Mouse (Mus musculus) brain, embryonic 14.5 days (tissue): ENCODE results near the gene Pdhb. TPM values are rescaled to one million over a fixed set of nuclear protein-coding genes. Genes with fewer than 3 reads are reported as not detected.

Experiments used
- DNase-seq: peaks from one replicate; pipeline ENCODE4 v3.0.0-alpha.2; 2011; ENCODE audit warnings: low read depth
- CTCF ChIP-seq: fragments of 200-500 bp; IDR thresholded peaks from 2 replicates; pipeline ENCODE4 v1.5.1; 2012; ENCODE audit warnings: inconsistent platforms, mild to moderate bottlenecking, moderate library complexity, borderline replicate concordance; ENCODE audit not compliant: insufficient read depth, insufficient read length; ENCODE audit errors: extremely low read depth
- POLR2A ChIP-seq: fragments of 200-500 bp; IDR thresholded peaks from 2 replicates; pipeline ENCODE4 v1.6.1; 2012; ENCODE audit warnings: mild to moderate bottlenecking, inconsistent platforms, borderline replicate concordance; ENCODE audit not compliant: poor library complexity, insufficient read depth, insufficient read length, severe bottlenecking; ENCODE audit errors: extremely low read depth
- polyA plus RNA-seq: library from polyadenylated mRNA; depleted of rRNA; stranded (reverse); fragments of >200 nt; gene quantifications from 2 replicates; pipeline ENCODE4 v1.2.3, GENCODE M21; 2012; rRNA removed

Gene Pdhb
- 158 and 181 TPM in 2 replicates for polyA plus RNA-seq

DNA sequence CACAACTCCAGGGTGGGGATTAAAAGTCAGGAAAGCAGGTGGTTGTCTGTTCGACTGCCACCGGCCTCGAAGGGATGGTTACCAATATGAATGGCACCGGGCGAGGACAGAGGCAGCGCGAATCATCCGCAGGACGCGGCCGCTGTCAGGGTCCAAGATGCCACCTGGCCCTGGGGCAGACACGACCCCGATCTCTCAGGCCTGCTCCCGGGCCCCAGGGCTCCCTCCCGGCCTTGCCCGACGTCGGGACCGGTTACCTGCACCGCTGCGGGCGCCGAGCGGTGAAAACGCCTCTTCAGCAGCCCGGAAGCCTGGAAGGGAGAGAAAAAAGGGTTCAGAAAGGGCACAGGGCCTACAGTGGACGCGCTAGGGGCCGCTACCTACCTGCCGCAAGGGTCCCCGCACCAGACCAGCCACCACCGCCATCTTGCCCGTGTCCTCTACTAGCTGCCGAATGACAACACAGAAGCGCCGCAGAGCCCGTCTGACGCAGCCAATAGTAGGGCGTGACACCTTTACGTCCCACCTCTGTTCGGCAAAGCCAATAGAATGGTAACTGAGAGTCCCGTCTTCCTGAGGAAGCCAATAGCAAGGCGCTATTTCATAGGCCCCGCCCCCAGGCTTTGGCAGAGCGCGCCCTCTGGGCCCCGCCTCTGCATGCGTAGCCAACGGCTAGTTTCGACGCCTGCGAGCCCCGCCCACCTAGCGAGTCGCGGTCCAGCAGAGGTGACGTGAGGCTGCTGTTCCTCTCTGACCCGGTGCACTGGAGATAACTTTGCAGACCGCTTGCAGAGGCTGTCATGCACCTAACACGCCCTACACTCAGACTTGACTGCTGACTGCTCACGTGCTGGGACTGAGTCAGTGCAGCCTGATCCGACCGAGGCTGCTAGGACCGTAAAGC is at the start of gene Pdhb:
TSS of gene Pdhb (minus strand) at position 519 of the 904 bp plus-strand sequence.
- peak; percentile 100 for DNase-seq

DNA sequence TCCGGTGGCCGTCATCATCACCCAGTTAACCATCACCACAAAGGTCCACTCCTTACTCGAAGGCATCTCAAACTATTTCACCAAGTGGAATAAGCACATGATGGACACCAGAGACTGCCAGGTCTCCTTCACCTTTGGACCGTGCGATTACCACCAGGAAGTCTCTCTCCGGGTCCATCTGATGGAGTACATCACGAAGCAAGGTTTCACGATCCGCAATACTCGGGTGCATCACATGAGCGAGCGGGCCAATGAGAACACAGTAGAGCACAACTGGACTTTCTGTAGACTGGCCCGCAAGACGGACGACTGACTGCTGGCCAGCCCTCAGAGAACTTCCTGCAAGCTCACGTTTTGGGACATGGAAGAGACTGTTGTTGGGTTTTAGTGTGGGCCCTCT is 49.7 kb upstream of the Pdhb start:
- no peak for TF ChIP-seq POLR2A
- TF ChIP-seq CTCF, result no peak

More for the DNA sequence above, at the start of gene Pdhb:
- TF ChIP-seq POLR2A (peak; percentile 64; the same call in 1 of the 2 replicates), CTCF (no peak)

DNA sequence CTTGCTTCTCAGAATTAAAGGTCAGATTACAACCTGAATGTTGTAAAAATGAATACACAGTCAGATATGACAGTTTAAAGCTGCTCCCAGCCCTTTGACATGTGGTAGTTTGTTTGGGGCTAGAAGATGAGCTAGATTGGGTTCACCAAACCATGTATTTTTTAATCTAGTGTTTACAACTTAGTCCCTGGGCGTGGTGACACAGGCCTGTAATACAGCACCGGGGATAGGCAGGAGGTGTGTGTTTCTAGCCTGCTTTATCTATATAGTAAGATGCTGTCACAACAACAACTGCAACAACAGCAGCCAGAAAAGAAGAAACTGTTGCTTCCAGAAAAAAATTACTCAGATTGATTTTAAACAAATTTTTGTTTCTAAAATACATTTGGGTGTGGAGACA is 48.1 kb upstream of the Pdhb start:
- no peak for TF ChIP-seq POLR2A
- no peak for TF ChIP-seq CTCF
- DNase-seq, result no peak

More for the DNA sequence above, 49.7 kb upstream of the Pdhb start:
- no peak for DNase-seq

DNA sequence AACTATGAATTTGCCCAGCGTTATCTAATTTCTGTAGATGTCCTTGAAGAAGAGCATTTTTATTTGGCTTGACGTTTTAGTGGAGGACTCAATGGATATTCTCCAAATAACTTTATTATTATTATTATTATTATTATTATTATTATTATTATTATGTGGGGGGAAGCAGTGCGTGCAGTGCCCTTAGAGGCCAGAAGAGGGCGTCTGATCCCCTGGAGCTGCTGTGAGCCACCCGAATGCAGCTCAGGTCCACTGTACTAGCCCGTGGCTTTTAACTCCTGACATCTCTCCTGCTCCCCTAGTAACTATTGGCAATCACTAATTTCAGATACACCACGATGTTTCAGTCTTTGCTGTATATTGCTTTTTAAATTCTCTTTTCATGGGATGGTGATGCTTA is 47.5 kb upstream of the Pdhb start:
- DNase-seq, result no peak
- TF ChIP-seq POLR2A (no peak), CTCF (peak; percentile 62)

DNA sequence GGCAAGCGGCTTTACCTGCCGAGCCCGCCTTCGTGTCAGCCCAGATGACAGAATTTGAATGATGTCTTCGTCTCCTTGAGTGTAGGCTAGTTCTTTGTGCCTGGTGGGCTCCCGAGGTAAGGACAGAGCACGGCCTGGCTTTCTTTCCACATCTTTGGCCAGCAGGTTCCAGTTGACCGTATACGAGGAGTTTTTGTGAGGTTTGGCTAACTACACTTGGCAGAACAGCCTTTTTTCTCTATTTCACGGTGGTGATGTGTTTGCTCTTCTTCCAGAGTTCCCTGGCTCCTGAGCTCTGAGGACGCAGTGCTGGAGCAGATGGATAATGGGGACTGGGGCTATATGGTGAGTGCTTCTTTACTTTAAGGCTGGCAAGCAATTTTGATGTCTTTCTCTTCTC is 47.1 kb upstream of the Pdhb start:
- TF ChIP-seq CTCF (no peak), POLR2A (no peak)
- DNase-seq, result no peak

DNA sequence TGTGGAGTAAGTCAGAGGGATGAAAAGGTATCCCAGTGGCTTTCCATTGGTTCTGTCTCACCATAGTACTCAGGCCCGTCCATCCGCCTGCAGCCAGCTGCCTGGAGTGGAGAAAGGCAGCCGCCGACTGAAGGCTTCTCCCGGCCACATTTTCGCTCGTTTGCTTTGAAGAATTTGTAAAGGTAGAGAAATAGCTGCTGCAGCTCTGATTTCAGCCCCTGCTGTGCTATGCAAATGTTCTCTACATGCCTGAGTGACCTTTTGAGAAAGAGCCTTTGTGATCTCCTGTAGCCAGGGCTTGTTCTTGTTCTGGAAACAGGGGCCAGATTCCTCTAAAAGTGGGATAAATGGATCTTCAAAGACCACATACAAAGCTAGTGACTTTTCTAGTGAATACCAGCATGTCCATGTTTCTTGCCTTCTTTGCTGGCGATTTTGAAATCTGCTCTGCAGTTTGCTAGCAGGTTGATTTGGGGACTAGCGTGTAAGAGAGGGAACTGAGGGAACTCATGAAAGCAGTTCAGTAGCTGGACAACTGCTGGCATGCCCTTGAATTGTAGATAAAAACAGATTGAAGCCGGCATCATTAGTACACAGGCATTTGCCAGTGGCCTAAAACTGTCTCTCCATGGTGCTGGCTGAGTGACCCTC is 46.0 kb upstream of the Pdhb start:
- peak; percentile 88 for DNase-seq
- TF ChIP-seq CTCF (no peak), POLR2A (no peak)

DNA sequence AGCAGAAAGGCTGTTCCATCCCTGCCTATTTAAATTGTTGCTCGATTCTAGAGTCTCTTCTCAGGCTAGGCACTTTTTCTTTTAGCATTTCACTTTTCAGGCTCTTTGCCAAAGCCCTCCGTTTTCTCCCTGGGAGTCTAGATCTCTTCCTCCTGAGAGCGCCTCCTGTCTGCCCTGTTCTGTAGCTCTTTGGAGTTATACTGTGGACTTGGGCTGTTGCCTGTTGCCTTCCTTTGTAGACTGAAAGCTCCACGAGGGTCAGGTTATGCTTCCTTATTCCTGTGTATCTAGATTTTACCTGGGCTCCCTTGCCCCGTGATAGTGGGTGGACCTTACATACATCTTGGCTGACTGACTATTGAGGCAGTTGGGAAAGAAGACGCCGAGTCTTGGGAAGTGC is 45.4 kb upstream of the Pdhb start:
- DNase-seq, result peak; percentile 49
- TF ChIP-seq CTCF (no peak), POLR2A (no peak)

DNA sequence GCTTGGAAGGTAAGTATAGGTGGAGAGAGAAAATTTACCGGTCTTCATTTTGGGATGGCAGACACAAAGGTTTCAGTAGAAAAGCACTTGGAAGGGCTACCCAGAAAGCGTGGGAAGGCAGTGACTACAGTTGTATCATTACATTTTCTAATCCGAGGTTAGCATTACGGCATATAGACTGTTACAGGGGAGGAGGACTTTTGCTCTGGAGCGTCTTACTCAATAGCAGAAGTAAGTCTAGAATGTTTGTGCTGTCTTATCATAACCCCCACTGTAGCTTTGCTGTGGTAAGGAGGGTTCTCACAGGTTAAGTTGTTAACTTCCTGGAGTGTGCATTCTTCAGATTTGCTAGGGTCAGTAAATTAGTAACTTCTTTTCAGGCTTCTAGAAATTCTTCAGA is 43.3 kb upstream of the Pdhb start:
- TF ChIP-seq POLR2A, result no peak
- TF ChIP-seq CTCF, result no peak

DNA sequence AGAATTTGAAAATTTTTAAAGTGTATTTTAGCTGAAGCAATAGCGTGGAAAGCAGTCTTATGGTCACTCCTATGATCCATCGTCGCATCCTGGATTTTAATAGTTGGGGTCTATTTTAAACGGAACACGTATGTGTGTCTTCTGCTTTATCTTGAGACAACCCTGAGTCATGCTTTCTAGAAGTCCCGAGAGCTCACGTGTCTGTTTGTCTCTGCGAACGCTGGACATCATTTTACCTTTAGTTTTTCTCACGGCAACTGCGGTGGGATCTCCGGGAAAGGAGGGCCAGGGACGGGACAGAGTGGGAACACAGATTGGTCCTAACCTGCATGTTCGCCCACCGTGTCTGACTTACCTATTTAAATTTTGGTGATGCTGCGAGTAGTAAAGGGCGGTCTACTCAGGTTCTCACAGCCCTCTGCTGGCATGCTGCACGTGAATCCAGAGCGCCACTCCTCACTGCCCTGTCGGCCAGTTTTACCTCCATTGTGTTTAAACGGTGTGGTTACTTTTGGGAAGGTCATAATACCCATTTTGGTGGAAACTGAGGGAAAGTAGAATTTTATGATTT is 42.5 kb upstream of the Pdhb start:
- DNase-seq, result peak; percentile 51
- TF ChIP-seq POLR2A (no peak), CTCF (no peak)

More for the DNA sequence above, 43.3 kb upstream of the Pdhb start:
- DNase-seq, result no peak

DNA sequence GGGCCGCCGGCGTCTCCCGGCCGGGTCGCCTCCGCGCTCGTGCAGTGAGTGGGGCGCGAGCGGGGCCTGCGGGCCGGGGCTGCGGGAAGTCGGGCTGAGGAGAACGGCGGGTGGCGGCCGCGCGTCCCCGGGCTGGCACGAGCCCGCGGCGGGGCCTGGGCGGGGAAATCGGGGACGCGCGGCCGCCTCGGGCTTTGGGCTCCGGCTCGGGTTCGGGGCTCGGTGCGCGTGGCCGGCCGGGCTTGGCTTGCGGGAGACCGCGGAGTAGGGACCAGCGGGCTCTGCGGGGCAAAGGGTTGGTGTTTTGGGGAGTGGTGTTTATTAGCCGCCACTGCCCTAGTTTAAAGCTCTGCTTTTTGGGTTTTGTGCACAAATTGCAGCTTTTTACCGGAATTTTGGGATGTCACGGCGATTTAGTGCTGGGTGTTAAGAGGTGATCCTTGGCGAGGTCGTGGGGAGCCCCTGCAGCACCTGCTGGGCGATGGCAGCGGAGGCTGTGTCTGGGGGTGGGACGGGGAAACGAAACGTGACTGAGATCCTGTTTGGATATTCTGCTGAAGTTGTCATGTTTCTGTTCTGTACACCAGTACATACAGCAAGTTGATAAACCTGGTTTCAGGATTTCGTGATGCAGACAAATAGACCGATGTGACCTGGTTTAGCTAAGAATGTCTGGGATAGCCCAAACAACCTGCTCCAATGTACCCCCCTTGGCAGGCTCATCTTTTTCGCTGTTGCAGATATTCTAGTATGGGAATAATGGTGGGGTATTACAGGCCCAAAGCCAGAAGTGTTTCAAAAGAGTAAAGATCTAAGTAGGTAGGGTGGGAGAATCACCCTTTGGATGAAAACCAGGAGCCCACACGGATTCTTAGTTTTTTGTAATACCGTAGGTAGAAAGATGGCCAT is 41.7 kb upstream of the Pdhb start:
- DNase-seq, result peak; percentile 82
- TF ChIP-seq POLR2A, result 0 out of 2 replicates have a peak, but pooled peaks have one; percentile 5
- TF ChIP-seq CTCF, result no peak

DNA sequence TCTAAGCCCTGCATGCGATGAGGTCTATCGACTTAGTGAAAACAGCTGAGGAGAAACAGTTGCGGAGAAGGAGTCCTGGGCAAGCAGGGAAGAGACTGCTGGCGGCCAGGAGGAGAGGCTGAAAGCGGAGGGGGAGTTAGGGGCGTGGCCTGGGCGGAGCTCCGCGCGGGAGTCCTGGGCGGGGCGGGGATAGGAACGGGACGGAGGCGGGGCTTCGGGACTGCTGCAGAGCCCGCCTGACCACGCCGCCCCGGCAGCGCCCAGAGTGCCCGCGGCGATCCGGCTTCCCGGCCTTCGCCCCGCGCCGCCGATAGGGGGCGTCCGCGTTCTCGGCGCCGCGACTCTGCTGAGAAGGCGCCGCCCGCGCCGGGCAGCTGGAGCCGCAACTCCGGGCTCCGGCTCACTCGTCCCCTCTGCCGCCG is 41.0 kb upstream of the Pdhb start, which contains the start of gene Kctd6:
TSS of gene Kctd6 (plus strand) at position 338 of the 422 bp plus-strand sequence.
- peak; percentile 99 for DNase-seq
- TF ChIP-seq CTCF (peak; percentile 79), POLR2A (peak; percentile 65)

DNA sequence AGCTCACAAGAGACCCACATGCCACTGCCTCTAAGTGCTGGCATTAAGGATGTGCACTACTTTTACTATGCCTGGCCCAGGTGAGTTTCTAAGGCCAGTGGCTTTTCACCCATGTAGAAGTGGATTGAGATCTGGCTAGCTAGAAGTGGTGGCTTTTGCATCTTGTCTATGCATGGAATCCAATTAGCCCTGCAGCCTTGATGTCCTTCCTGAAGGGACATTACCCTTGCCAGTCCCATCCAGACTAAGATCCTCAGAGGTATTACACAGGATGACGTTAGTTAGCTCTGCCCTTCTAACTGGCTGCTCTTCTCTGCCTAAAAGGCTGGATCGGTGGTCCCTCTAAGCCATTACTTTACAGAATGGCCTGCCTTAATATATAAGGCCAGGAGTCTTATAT is 40.2 kb upstream of the Pdhb start:
- no peak for TF ChIP-seq POLR2A
- no peak for TF ChIP-seq CTCF

DNA sequence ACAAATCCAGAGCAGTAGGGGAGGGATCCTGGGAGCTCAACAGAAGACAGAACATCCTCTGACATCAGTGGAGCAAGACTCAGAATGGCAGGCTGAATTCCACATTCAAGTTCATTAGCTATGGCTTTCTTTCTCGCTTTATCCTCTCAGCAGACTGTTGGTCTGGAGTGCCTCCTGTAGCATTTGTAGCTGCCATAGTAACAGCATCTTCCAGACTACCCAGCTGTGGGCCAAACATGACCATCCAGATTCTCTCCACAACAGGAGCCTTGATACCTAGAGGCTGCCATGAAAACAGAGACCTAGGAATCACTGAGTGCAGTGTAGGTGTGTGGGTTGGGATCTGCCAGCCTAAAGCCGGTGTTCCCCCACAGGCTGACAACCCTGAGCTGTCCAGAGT is 37.1 kb upstream of the Pdhb start:
- no peak for DNase-seq
- TF ChIP-seq CTCF, result no peak
- no peak for TF ChIP-seq POLR2A

More for the DNA sequence above, 40.2 kb upstream of the Pdhb start:
- no peak for DNase-seq

DNA sequence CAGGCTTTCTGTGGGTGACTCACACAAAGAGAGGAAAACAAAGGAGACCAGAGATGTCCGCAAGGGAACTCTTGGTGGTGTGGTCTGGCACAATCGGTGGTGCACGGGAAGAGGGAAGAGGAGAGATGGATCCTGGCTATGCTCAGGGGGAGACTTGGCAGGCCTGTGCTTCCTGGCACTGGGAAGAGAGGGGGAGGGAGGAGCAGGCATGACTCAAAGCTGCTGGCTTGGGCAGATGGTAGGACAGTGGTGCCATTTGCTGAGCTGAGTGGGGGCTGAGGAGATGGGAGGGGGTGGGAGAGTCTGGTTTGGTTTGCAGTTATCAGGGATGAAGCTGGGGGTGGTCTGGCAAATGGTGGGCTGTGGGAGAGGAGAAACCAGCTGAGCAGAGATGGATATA is 36.1 kb upstream of the Pdhb start:
- peak; percentile 84 for DNase-seq
- no peak for TF ChIP-seq POLR2A
